Mouse (Mus musculus): ENCODE results near the gene Rarres1. TPM values are rescaled to one million over a fixed set of nuclear protein-coding genes. Genes with fewer than 3 reads are reported as not detected.

Gene Rarres1
- polyA plus RNA-seq, 1 experiment, result not detected

GRCm38 (mm10) chr3:67463450-67464372 lies 51.6 kb downstream of the Rarres1 start, which contains the start of gene Lxn:
Lxn (minus strand) TSS chr3:67463926.
- H3K79me2 ChIP-seq (ENCODE audit: control insufficient read depth, insufficient read depth), result no peaks in the 10 kb centered on the region
- H3K36me3 ChIP-seq (ENCODE audit: control insufficient read depth, insufficient read depth), result peaks cover 17% of the 10 kb centered on the region
- H3K27me3 ChIP-seq (ENCODE audit: control insufficient read depth, insufficient read depth, insufficient read length), result no peaks in the 10 kb centered on the region
- H3K4me3 ChIP-seq, result peak within 1 kb of the TSS; percentile 32
- H3ac ChIP-seq (ENCODE audit: control insufficient read depth, insufficient read length), result peak within 1 kb of the TSS; percentile 27
- peak within 1 kb of the TSS; percentile 80 for H3K4me2 ChIP-seq (ENCODE audit: low read depth)
- TF ChIP-seq POLR2AphosphoS2 (IDR thresholded peaks at IDR 0.05; ENCODE audit: insufficient read length, low read depth) (peak; percentile 77), POLR2A (IDR thresholded peaks at IDR 0.05; ENCODE audit: insufficient read length, low read depth) (peak; percentile 83), MAX (IDR thresholded peaks at IDR 0.05; ENCODE audit: low read depth) (no peak)

DNA sequence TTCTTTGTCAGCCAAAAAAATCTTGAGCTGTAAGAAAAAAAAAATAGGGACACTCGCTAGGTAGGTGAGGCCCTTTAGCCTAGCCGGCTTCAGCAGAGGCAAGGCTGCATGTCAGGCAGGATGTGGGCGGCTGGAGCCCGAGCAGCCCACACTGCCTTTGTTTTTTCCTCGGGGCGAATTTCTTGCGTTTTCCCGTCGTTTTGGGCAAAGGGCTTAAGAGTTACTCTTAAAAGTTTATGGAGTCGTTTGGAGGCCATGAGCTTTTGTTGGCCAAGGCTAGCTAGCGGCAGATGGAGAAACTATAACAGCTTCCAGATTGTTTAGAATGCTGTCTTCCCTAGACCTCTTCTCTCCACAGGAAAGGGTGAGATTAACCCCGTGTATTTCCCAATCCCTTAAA lies 52.3 kb downstream of the Rarres1 start:
- Histone ChIP-seq H3K36me3 (ENCODE audit: control insufficient read depth, insufficient read depth) (peaks cover 20% of the 10 kb centered on the region), H3K4me2 (ENCODE audit: low read depth) (peak overlapping the region; percentile 80), H3K4me3 (peak overlapping the region; percentile 32), H3K79me2 (ENCODE audit: control insufficient read depth, insufficient read depth) (no peaks in the 10 kb centered on the region), H3K27me3 (ENCODE audit: control insufficient read depth, insufficient read depth, insufficient read length) (no peaks in the 10 kb centered on the region), H3ac (ENCODE audit: control insufficient read depth, insufficient read length) (peak overlapping the region; percentile 27)
- TF ChIP-seq MYOD1 (IDR thresholded peaks at IDR 0.05; ENCODE audit: control insufficient read depth in 1 of 3, insufficient read length in 2 of 3, low read depth in 2 of 3) (no peak), E2F4 (IDR thresholded peaks at IDR 0.05; ENCODE audit: insufficient read depth) (no peak)

- no peak for TF ChIP-seq TCF3 (IDR thresholded peaks at IDR 0.05; ENCODE audit: insufficient read length, low read depth)
- no peak for TF ChIP-seq POLR2A (IDR thresholded peaks at IDR 0.05; ENCODE audit: insufficient read length, low read depth)
- no peak for TF ChIP-seq MYOG (IDR thresholded peaks at IDR 0.05; ENCODE audit: control insufficient read depth in 1 of 3, insufficient read depth in 1 of 3, insufficient read length in 2 of 3, low read depth in 2 of 3)
- no peak for TF ChIP-seq TCF12 (IDR thresholded peaks at IDR 0.05; ENCODE audit: insufficient read depth, poor library complexity, severe bottlenecking)
- no peak for TF ChIP-seq SRF (IDR thresholded peaks at IDR 0.05; ENCODE audit: control insufficient read depth, insufficient read length, low read depth)
- TF ChIP-seq REST (IDR thresholded peaks at IDR 0.05; ENCODE audit: insufficient read depth, insufficient read length), result no peak
- no peak for TF ChIP-seq E2F4 (IDR thresholded peaks at IDR 0.05; ENCODE audit: insufficient read depth)
- TF ChIP-seq MYOD1 (IDR thresholded peaks at IDR 0.05; ENCODE audit: control insufficient read depth in 1 of 3, insufficient read length in 2 of 3, low read depth in 2 of 3), result no peak
- no peak for TF ChIP-seq MAX (IDR thresholded peaks at IDR 0.05; ENCODE audit: low read depth)
- no peak for TF ChIP-seq CEBPB (IDR thresholded peaks at IDR 0.05; ENCODE audit: insufficient read depth, poor library complexity, severe bottlenecking)
- no peak for TF ChIP-seq USF1 (IDR thresholded peaks at IDR 0.05; ENCODE audit: low read depth)
- TF ChIP-seq POLR2AphosphoS2 (IDR thresholded peaks at IDR 0.05; ENCODE audit: insufficient read length, low read depth), result no peak
- H3K4me3 ChIP-seq, result peak overlapping the region; percentile 32
- peak overlapping the region; percentile 80 for H3K4me2 ChIP-seq (ENCODE audit: low read depth)
- no peak overlapping the region for H3ac ChIP-seq (ENCODE audit: control insufficient read depth, insufficient read length)
- no peaks in the 10 kb centered on the region for H3K27me3 ChIP-seq (ENCODE audit: control insufficient read depth, insufficient read depth, insufficient read length)
- no peaks in the 10 kb centered on the region for H3K79me2 ChIP-seq (ENCODE audit: control insufficient read depth, insufficient read depth)
- H3K36me3 ChIP-seq (ENCODE audit: control insufficient read depth, insufficient read depth), result peaks cover 24% of the 10 kb centered on the region
These were observed 52.7 kb downstream of the Rarres1 start for GRCm38 (mm10) chr3:67462578-67462977.

DNA sequence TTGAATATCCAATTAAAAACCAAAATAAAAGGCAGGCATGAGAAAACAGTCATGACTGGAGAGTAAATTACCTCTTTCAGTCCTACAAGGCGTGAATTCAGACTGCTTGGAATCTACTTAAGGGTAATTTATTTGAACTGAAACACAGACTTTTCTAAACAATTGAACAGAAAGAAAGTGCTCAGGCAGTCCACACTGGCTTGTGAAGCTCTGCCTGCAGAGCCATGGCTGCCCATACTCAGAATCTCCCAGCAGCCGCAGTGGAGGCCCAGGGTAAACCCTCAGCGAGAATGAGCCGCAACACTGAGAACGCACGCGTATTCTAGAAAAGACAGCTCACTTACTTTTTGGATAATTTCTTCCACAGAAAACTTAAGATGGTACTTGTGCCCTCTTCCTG lies 53.3 kb downstream of the Rarres1 start:
- TF ChIP-seq POLR2A (IDR thresholded peaks at IDR 0.05; ENCODE audit: insufficient read length, low read depth), result no peak
- TF ChIP-seq MYOG (IDR thresholded peaks at IDR 0.05; ENCODE audit: control insufficient read depth in 1 of 3, insufficient read depth in 1 of 3, insufficient read length in 2 of 3, low read depth in 2 of 3), result no peak
- TF ChIP-seq MYOD1 (IDR thresholded peaks at IDR 0.05; ENCODE audit: control insufficient read depth in 1 of 3, insufficient read length in 2 of 3, low read depth in 2 of 3), result no peak
- no peak for TF ChIP-seq REST (IDR thresholded peaks at IDR 0.05; ENCODE audit: insufficient read depth, insufficient read length)
- no peak for TF ChIP-seq CEBPB (IDR thresholded peaks at IDR 0.05; ENCODE audit: insufficient read depth, poor library complexity, severe bottlenecking)
- TF ChIP-seq TCF12 (IDR thresholded peaks at IDR 0.05; ENCODE audit: insufficient read depth, poor library complexity, severe bottlenecking), result no peak
- no peak for TF ChIP-seq E2F4 (IDR thresholded peaks at IDR 0.05; ENCODE audit: insufficient read depth)
- no peak for TF ChIP-seq SRF (IDR thresholded peaks at IDR 0.05; ENCODE audit: control insufficient read depth, insufficient read length, low read depth)
- TF ChIP-seq USF1 (IDR thresholded peaks at IDR 0.05; ENCODE audit: low read depth), result no peak
- no peaks in the 10 kb centered on the region for H3K79me2 ChIP-seq (ENCODE audit: control insufficient read depth, insufficient read depth)
- H3K4me2 ChIP-seq (ENCODE audit: low read depth), result no peak overlapping the region
- H3K4me3 ChIP-seq, result no peak overlapping the region
- no peaks in the 10 kb centered on the region for H3K27me3 ChIP-seq (ENCODE audit: control insufficient read depth, insufficient read depth, insufficient read length)
- no peak overlapping the region for H3ac ChIP-seq (ENCODE audit: control insufficient read depth, insufficient read length)
- H3K36me3 ChIP-seq (ENCODE audit: control insufficient read depth, insufficient read depth), result peaks cover 23% of the 10 kb centered on the region

DNA sequence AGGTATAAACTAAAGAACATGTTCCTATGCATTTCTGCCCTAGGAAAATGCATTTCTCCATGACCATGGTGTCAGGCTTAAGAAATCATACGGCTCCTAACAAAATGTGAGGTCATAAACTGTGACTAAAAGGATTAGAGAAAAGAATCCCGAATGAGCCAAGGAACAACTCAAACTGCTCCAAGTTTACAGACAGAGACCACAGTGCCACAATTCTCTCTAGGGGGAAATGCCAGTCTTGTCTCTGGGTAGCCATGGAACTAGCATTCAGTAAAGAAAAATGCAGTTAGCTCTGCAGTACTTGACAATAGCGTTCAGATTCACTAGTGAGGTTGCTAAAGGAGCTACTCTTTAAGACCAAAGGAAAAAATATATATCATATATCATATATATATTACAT lies 55.4 kb downstream of the Rarres1 start:
- Histone ChIP-seq H3K4me3 (no peak overlapping the region), H3K79me2 (ENCODE audit: control insufficient read depth, insufficient read depth) (no peaks in the 10 kb centered on the region), H3K36me3 (ENCODE audit: control insufficient read depth, insufficient read depth) (peaks cover 16% of the 10 kb centered on the region), H3K4me2 (ENCODE audit: low read depth) (no peak overlapping the region), H3ac (ENCODE audit: control insufficient read depth, insufficient read length) (no peak overlapping the region), H3K27me3 (ENCODE audit: control insufficient read depth, insufficient read depth, insufficient read length) (no peaks in the 10 kb centered on the region)
- TF ChIP-seq MAX (IDR thresholded peaks at IDR 0.05; ENCODE audit: low read depth) (no peak), POLR2AphosphoS2 (IDR thresholded peaks at IDR 0.05; ENCODE audit: insufficient read length, low read depth) (no peak), MYOG (IDR thresholded peaks at IDR 0.05; ENCODE audit: control insufficient read depth in 1 of 3, insufficient read depth in 1 of 3, insufficient read length in 2 of 3, low read depth in 2 of 3) (no peak), TCF12 (IDR thresholded peaks at IDR 0.05; ENCODE audit: insufficient read depth, poor library complexity, severe bottlenecking) (no peak), TCF3 (IDR thresholded peaks at IDR 0.05; ENCODE audit: insufficient read length, low read depth) (no peak), REST (IDR thresholded peaks at IDR 0.05; ENCODE audit: insufficient read depth, insufficient read length) (no peak), SRF (IDR thresholded peaks at IDR 0.05; ENCODE audit: control insufficient read depth, insufficient read length, low read depth) (no peak), USF1 (IDR thresholded peaks at IDR 0.05; ENCODE audit: low read depth) (no peak)
